Mouse (Mus musculus) spleen, postnatal 36 days (tissue): ENCODE data around the gene Vps8.
A peak's percentile ranks its signal among the peaks of the same experiment; 100 is the strongest.

ENCODE experiments used
- DNase-seq, 2 experiments: peaks; one replicate each; pipeline ENCODE4 v3.0.0; 2022; ENCODE audit warnings: low spot score in 2 of 2, mixed read lengths in 1 of 2

Vps8 gene

GRCm38 (mm10) chr16:21478376-21478775, 55.5 kb downstream of the Vps8 start:
- DNase-seq: no peak

- DNase-seq: no peak
Observed at GRCm38 (mm10) chr16:21483803-21484202, 60.9 kb downstream of the Vps8 start.

DNA sequence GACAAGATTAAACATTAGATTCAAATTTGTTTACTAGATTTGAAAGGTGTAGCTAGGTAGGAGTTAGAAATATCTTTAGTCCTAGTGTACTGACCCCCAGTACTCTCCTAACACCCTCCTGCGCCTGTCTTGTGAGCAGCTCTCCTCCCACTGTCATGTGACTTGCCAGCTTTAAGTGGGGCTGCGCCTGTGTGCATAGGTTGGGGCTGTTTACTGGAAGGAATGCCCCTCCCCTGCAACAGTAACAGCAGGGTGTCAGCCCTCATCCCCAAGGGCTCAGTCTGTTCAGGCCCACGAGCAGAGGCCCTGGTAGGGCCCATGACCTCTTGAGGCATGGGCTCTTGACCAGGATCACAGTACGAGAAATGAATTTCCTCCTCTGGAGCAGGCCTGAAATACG, 62.8 kb downstream of the Vps8 start:
- no peak for DNase-seq

DNA sequence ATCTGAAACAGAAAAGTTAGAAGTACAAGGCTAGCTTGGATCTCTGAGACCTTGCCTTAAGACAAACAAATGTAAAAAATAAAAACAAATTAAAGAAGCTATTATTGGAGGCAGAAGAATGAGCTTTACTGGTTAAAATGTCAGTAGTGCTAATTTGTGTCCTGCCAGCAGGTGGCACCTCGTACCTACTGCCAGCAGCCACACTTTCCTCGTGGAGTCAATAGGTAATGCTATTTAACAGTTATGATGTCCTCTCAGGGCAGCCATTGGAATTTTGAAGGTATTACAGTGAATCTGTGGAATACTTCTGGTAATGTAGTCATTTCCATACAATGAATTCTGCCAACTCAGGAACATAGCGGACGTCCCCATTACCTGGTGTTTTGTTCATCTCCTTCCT, 65.5 kb downstream of the Vps8 start:
- peak; percentile 36 to 38 for DNase-seq

- peak; percentile 6 to 7 for DNase-seq
Observed at GRCm38 (mm10) chr16:21492346-21492745, 69.4 kb downstream of the Vps8 start.

- DNase-seq: peak; percentile 4 to 9
Observed at GRCm38 (mm10) chr16:21492894-21493293, 70.0 kb downstream of the Vps8 start.

DNA sequence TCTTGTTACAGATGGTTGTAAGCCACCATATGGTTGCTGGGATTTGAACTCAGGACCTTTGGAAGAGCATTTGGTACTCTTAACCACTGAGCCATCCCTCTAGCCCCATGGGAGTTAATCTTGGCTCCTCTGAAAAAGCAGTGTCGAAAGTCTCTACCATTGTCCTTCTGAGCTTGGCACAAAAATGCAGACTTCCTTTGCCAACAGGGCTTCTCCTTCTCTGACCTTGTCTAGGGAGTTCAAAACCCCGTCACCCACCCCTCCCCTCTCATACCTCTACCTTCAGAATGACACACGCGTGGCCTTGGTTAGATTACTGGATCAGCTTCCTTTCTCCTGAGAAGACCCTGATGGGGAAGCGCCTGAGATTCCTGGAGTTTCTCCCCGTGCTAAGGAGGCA, 71.8 kb downstream of the Vps8 start:
- no peak for DNase-seq

- no peak for DNase-seq
Observed at GRCm38 (mm10) chr16:21496799-21497198, 73.9 kb downstream of the Vps8 start.

GRCm38 (mm10) chr16:21497627-21498026, 74.7 kb downstream of the Vps8 start:
- DNase-seq: no peak

GRCm38 (mm10) chr16:21498984-21499383, 76.1 kb downstream of the Vps8 start:
- no peak for DNase-seq

- no peak for DNase-seq
Observed at GRCm38 (mm10) chr16:21499656-21500055, 76.7 kb downstream of the Vps8 start.

- no peak for DNase-seq
Observed at GRCm38 (mm10) chr16:21518833-21519232, 95.9 kb downstream of the Vps8 start.

DNA sequence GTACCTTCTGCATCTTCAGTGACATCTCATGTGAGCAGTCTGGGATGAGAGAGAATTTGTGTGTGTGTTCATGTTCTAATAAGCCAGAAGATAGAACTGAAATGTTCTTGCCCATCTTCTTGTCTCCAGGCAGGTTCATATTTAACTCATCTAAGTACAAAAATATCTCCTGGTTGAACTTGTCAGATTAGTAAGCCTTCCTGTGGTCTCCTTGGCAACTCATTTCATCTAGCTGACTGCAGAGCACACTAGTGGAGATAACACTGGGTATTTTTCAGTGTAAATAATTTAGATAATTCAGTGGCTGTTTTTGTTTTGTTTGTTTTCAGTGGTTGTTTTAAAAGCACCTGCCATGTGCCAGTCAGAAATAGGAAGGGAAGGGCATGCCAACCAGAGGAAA, 96.9 kb downstream of the Vps8 start:
- DNase-seq: no peak

GRCm38 (mm10) chr16:21523738-21524137, 100.8 kb downstream of the Vps8 start:
- DNase-seq: no peak

GRCm38 (mm10) chr16:21525376-21525775, 102.5 kb downstream of the Vps8 start:
- DNase-seq: no peak

GRCm38 (mm10) chr16:21527271-21528007, 104.5 kb downstream of the Vps8 start:
- DNase-seq: no peak

- DNase-seq: no peak
Observed at GRCm38 (mm10) chr16:21533503-21533902, 110.6 kb downstream of the Vps8 start.

DNA sequence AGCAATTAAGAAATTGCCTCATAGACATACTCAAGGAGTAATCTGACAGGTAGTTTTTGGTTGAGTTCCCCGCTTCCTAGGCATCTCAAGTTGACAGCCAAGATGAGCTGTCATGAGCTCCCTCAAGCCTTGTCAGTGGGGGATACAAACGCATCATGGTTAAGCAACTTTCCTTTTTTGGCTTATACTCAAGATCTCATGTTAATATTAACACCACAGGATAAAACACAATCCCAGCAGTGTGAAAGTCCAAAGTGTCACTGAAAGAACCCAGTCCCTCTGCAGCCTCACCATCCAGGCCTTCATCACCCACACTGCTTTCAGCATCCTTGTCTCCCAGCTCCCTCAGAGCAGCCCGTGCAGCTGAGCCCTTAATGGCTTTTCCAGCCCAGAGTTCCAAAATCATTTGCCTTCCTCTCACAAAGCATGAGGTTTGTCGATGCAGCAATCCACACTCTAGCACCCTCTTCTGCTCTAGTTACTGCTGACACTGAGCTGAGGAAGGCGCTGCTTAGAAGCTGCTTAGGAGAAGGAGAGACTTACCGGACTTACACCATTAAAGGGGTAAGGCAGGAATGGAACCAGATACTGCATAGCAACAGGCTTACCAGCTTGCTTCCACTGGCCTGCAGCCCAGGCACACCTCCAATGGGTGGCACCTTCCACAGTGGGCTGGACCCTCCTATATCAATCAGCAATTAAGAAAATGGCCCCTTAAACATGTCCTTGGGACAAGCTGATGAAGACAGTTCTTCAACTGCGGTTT, 113.5 kb downstream of the Vps8 start:
- DNase-seq: no peak

DNA sequence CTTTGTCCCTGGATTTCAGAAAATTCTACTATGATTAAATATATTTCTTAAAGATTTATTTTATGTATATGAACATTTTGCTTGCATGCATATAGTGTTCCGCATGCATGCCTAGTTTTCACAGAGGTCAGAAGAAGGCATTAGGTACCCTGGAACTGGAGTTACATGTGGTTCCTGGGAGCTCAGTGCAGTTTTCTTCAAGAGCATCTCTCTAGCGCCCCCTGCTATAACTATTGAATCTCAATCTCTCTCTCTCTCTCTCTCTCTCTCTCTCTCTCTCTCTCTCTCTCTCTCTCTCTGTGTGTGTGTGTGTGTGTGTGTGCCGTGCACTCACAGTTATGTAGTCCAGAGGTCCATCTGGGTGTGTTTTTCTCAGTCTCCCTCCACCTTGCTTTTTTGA, 114.4 kb downstream of the Vps8 start:
- no peak for DNase-seq

GRCm38 (mm10) chr16:21538889-21539288, 116.0 kb downstream of the Vps8 start:
- DNase-seq: no peak

DNA sequence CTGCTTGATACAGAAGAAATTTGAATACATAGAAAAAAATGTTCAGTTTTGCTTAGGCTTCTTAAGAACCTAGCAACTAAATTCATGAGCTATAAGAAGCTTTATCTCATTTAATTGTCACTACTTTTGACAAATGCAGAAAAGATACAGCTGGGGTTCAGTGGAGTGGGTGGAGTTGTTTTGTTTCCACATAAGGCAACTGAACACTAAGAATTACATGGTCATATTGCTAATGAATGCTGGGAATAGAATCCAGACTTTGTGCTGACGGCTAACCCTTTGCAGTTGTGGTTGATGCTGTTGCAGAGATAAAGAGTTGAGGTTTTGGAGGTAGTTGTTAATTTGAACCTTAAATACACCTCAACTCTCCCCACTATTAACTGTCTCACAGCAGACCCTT, 119.6 kb downstream of the Vps8 start:
- DNase-seq: no peak

DNA sequence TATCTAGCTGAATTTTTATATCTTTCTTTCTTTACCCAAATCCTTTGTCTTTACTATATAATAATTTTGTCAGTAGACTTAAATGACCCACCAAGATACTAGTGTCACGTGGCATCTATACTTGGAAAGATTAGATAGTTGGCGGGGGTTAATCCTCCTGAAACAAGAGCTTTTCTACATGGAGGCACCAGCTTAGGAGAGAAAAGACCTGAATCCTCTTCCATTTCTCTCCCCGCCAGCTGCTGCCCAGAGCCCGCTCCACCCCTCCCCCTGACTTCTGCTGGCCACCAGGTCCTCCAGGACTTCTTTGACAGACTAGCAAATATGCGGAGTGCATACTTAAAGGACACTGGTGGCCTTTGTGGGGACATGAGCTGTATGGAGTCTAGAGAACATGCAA, 124.5 kb downstream of the Vps8 start:
- no peak for DNase-seq

DNA sequence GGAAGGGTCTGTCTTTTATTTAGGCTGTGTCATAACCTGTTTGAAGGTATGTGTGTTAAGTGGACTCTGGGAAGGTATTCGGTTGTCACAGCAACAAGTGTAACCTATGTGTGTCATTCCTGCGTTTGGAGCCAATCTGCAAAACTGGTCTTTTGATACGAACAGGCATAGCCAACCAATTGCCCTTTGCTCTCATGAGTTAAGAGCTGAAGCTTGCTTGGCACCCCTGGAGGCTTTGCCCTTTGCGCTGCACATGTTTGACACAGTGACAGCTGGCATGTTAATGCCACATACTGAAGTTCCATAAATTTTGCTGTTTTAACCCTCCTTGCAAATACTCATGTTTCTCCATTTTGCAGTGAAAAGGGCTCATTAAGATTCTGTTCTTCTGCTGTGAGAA, 126.8 kb downstream of the Vps8 start:
- DNase-seq: no peak
